Mouse (Mus musculus) heart, embryonic 13.5 days (tissue): ENCODE measurements around the gene Zfp712. TPM values are rescaled to one million over a fixed set of nuclear protein-coding genes. Genes with fewer than 3 reads are reported as not detected.
A peak's percentile ranks its signal among the peaks of the same experiment; 100 is the strongest.

Experiments used
- ATAC-seq: fragments of 200-750 bp; cut with Nextera tagmentation; 2 replicates; pipeline ENCODE4 v1.8.0; 2017; ENCODE audit warnings: moderate TSS enrichment; ENCODE audit not compliant: insufficient number of reproducible peaks, low FRiP score, low TSS enrichment; ENCODE audit errors: extremely low read depth
- H3K27ac ChIP-seq: fragments of 300-500 bp; sonication (generic); replicated peaks from 2 replicates; pipeline ENCODE4 v1.5.1; 2015; ENCODE audit warnings: moderate library complexity, mild to moderate bottlenecking, inconsistent platforms
- H3K27me3 ChIP-seq: fragments of 300-500 bp; sonication (generic); replicated peaks from 2 replicates; pipeline ENCODE4 v1.6.1; 2015; ENCODE audit warnings: mild to moderate bottlenecking, inconsistent platforms
- H3K36me3 ChIP-seq: fragments of 300-500 bp; sonication (generic); 2 replicates; pipeline ENCODE4 v1.6.1; 2015; ENCODE audit warnings: mild to moderate bottlenecking, inconsistent platforms
- H3K4me1 ChIP-seq: fragments of 300-500 bp; sonication (generic); 2 replicates; pipeline ENCODE4 v1.6.1; 2015; ENCODE audit warnings: inconsistent platforms
- H3K4me2 ChIP-seq: fragments of 300-500 bp; sonication (generic); 2 replicates; pipeline ENCODE4 v1.6.1; 2015; ENCODE audit warnings: inconsistent platforms, mild to moderate bottlenecking, moderate library complexity
- H3K4me3 ChIP-seq: fragments of 300-500 bp; sonication (generic); 2 replicates; pipeline ENCODE4 v1.5.1; 2015; ENCODE audit warnings: moderate library complexity, mild to moderate bottlenecking, inconsistent platforms
- H3K9ac ChIP-seq: fragments of 300-500 bp; sonication (generic); 2 replicates; pipeline ENCODE4 v1.6.1; 2015; ENCODE audit warnings: inconsistent platforms, mild to moderate bottlenecking, moderate library complexity
- H3K9me3 ChIP-seq: fragments of 300-500 bp; sonication (generic); 2 replicates; pipeline ENCODE4 v1.6.1; 2016; ENCODE audit warnings: inconsistent platforms
- WGBS: fragments of 180-500 bp; shearing (Covaris S2); methylation state at CpG from one replicate; pipeline ENCODE4 v1.1.7; 2015; ENCODE audit warnings: mixed read lengths; 5-methylcytosine and 5-hydroxymethylcytosine counted together
- polyA plus RNA-seq: library from polyadenylated mRNA; unstranded; fragments of >200 nt; fragmentation: Nextera tagmentation; extraction: Ambion mirVana; gene quantifications from 2 replicates; pipeline ENCODE4 v1.2.1, GENCODE M21; 2015

Gene Zfp712
- 2.1 and 2.3 TPM in 2 replicates for polyA plus RNA-seq

DNA sequence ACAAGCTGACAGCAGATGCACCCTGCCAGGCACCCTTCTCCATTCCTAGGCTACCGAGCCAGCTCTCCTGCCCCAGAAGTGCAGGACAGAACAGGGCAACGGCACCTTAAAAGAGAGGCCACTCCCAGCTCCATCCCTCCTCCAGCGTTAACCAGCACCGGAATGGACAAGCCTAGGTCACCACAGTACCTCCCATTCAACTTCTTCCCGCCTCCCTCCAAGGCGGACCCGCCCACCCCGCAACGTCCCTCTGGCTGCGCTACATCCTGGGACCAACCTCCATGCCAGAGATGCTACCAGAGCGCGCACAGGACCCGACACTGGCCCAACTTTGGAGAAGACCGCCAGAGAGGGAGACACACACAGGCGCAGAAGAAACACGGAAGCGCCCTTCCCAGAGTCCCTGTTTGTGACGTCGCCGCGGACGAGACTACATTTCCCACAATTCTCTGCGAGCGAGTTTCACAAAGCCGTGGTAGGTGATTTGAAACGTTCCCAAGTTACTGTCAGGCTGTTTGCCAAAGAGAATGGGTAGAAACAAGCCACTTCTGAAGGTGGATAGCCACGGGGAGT, at the start of gene Zfp712:
Zfp712 (minus strand) TSS at position 385 of the 573 bp plus-strand sequence.
- peak within 1 kb of the TSS; percentile 86 for H3K9ac ChIP-seq
- H3K27ac ChIP-seq: peak within 1 kb of the TSS; percentile 89
- no peaks in the 10 kb centered on the region; the same call in 1 of the 2 replicates for H3K9me3 ChIP-seq
- H3K36me3 ChIP-seq: no peaks in the 10 kb centered on the region
- WGBS: under 1% methylated on average over 27 of the region's 27 CpGs
- peaks cover 6% of the 10 kb centered on the region for H3K4me1 ChIP-seq
- peak within 1 kb of the TSS; percentile 92 for H3K4me2 ChIP-seq
- peak; percentile 98 for ATAC-seq
- peak within 1 kb of the TSS; percentile 79 for H3K4me3 ChIP-seq
- no peaks in the 10 kb centered on the region for H3K27me3 ChIP-seq

DNA sequence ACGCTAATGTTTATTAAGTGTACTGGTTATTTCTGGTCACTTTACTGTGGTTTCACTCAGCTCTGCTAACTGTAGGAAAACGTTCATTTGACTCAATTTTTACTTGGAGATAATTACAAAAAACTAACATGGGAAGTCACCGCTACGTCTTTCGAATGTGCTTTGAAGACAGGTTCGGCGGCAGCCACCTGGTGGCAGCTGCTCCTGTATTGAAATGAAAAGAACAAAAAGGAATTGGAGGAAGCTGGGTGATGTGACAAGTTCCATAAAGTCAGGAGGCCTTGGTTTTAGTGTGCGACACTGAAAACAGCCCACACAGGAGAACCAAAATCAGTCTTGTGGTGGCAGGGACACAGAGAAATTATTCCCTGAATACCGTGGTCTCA, 47.8 kb upstream of the Zfp712 start:
- 6% methylated on average over 9 of the region's 9 CpGs for WGBS
- H3K9ac ChIP-seq: peak overlapping the region; percentile 42

DNA sequence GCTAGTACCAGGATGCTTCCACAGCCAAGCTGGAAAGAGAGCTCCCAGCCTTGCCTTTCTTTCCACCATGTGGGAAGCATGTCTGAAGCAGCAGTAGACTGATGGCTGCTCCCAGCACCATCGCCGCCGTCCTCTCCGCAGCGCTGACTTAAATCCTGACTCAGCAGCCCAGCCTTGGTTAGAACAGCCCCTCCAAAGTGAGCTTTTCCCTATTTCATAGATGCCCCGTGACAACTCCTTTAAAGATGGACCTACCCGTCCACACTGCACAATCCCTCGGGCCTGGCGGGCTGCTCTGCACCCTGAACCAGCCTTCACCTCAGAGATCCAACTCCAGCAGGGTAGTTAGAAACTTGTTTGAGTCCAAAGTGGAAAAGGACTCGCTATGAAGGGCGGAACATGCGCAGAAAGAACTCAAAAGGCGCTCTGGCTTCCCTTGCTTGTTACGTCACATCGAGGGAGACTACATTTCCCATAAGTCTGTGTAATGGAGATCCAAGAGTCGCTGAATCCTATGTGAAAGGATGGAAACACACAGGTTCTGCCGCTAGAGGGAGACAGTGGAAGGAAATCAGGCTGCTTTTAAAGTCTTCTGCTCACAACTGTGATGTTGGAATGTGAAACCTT, 47.3 kb upstream of the Zfp712 start, which contains the start of gene Gm28557:
Gm28557 (minus strand) TSS at position 411 of the 627 bp plus-strand sequence.
- Histone ChIP-seq H3K27me3 (no peaks in the 10 kb centered on the region), H3K4me3 (peak within 1 kb of the TSS; percentile 80), H3K9me3 (no peaks in the 10 kb centered on the region; the same call in 1 of the 2 replicates), H3K27ac (peak within 1 kb of the TSS; percentile 96), H3K4me2 (peak within 1 kb of the TSS; percentile 86), H3K9ac (peak within 1 kb of the TSS; percentile 90), H3K4me1 (peaks cover 10% of the 10 kb centered on the region), H3K36me3 (peaks cover 13% of the 10 kb centered on the region)
- ATAC-seq: peak; percentile 91
- WGBS: 0% methylated on average over 17 of the region's 17 CpGs

More for the DNA sequence above, 47.8 kb upstream of the Zfp712 start:
- peak; percentile 38; the same call in 1 of the 2 replicates for ATAC-seq
- Histone ChIP-seq H3K9me3 (no peaks in the 10 kb centered on the region; the same call in 1 of the 2 replicates), H3K4me1 (peaks cover 10% of the 10 kb centered on the region), H3K4me3 (peak overlapping the region; percentile 80), H3K27me3 (no peaks in the 10 kb centered on the region), H3K27ac (peak overlapping the region; percentile 96), H3K36me3 (peaks cover 13% of the 10 kb centered on the region), H3K4me2 (peak overlapping the region; percentile 86)

DNA sequence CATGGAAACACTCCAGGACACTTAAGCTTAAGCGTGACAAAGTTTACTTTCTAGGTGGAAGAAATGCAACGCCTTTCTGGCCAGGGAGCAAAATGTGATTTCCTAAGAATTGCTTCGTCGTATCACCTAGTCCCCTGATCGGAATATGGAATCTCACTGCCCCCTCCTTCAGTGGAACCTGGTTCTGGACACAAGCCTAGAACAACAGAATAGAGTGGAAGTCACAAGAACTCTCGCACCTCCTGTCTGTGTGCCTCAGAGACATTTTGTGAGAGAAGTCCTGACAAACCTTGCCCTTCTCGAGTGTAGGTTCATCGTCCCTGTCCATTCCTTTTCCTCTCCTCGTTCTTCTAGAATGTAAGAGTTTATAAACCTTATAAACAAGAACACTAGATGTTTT, 46.7 kb upstream of the Zfp712 start:
- Histone ChIP-seq H3K27ac (peak overlapping the region; percentile 96), H3K36me3 (peaks cover 13% of the 10 kb centered on the region), H3K4me2 (peak overlapping the region; percentile 86), H3K9me3 (no peaks in the 10 kb centered on the region; the same call in 1 of the 2 replicates), H3K4me3 (peak overlapping the region; percentile 80), H3K4me1 (peaks cover 10% of the 10 kb centered on the region), H3K27me3 (no peaks in the 10 kb centered on the region), H3K9ac (peak overlapping the region; percentile 90)
- no peak for ATAC-seq
- 51% methylated on average over 9 of the region's 9 CpGs for WGBS

DNA sequence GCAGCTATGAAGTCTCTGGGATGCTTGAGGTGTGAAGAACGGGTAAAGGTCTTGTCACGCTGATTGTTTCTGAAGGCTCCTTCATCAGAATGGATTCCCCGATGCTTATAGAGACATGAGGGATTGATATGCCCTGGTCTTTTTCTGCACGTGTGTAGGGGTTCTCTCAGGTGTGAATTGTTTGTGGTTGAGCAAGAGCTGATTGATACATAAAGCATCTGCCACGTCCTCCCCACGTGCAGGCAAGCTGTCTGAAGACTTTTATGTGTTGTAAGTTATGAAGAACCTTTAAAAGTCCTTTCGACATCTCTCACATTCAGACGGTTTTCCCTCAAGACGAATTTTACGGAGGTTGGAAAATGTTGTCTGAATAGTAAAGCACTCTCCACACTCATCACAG, 36.9 kb upstream of the Zfp712 start, which contains the start of gene Zfp708:
Zfp708 (minus strand) TSS at position 101 of the 400 bp plus-strand sequence.
- no peaks in the 10 kb centered on the region for H3K9me3 ChIP-seq
- H3K36me3 ChIP-seq: peaks cover 47% of the 10 kb centered on the region
- H3K27me3 ChIP-seq: no peaks in the 10 kb centered on the region
- no peak within 1 kb of the TSS for H3K9ac ChIP-seq
- H3K4me2 ChIP-seq: no peak within 1 kb of the TSS
- no peaks in the 10 kb centered on the region for H3K4me1 ChIP-seq
- WGBS: 83% methylated on average over 10 of the region's 10 CpGs
- H3K27ac ChIP-seq: no peak within 1 kb of the TSS
- ATAC-seq: no peak
- no peak within 1 kb of the TSS for H3K4me3 ChIP-seq

DNA sequence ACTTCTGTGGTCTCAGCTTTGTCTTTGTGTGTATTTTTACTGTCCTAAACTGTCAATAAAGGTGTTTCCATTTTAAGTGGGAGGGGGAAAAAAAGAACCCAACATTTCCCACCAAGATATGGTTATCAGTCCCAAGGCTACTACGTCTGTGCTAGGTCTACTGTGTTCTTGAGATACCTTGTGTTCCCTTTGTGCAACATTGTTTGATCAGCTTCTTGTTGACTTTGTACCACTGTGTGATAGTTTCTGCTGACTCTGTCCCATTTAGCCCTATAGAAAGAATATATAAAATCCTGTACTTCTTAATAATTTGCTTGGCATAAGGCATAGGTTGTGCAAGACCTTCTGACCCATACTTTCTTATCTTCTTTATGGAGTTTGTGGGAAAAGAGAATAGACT, 29.2 kb upstream of the Zfp712 start:
- H3K36me3 ChIP-seq: 0 out of 2 replicates have a peak, but pooled peaks cover 9% of the 10 kb centered on the region
- H3K4me2 ChIP-seq: no peak overlapping the region
- no peaks in the 10 kb centered on the region for H3K27me3 ChIP-seq
- ATAC-seq: no peak
- 61% methylated on average over 1 of the region's 1 CpGs for WGBS
- no peak overlapping the region for H3K4me3 ChIP-seq
- H3K27ac ChIP-seq: no peak overlapping the region
- no peaks in the 10 kb centered on the region for H3K4me1 ChIP-seq
- no peak overlapping the region for H3K9ac ChIP-seq
- H3K9me3 ChIP-seq: no peaks in the 10 kb centered on the region

DNA sequence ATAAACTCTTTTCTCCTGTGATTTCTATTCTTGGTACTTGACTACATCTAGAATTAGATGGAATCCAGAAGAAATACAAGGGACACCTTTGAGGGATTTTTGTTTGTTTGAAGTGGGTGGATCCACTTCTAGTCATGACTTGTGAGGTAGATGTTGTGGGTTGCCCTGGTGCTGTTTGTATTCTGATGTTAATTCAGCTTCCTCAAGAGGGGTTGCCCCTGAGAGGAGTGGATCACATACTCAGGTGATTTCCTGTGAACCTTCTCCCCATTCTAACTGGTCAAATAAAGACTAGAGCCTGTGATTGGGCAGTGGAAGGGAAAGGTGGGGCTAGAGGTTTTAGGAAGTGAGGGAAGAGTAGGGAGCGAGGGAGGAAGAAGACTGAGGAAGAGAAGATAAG, 21.0 kb upstream of the Zfp712 start:
- peak overlapping the region; percentile 85 for H3K9ac ChIP-seq
- peak overlapping the region; percentile 90 for H3K27ac ChIP-seq
- H3K36me3 ChIP-seq: peaks cover 13% of the 10 kb centered on the region
- H3K9me3 ChIP-seq: no peaks in the 10 kb centered on the region
- H3K27me3 ChIP-seq: no peaks in the 10 kb centered on the region
- peak overlapping the region; percentile 68 for H3K4me3 ChIP-seq
- H3K4me1 ChIP-seq: peaks cover 12% of the 10 kb centered on the region
- WGBS: 72% methylated on average over 1 of the region's 1 CpGs
- peak overlapping the region; percentile 72 for H3K4me2 ChIP-seq
- no peak for ATAC-seq

DNA sequence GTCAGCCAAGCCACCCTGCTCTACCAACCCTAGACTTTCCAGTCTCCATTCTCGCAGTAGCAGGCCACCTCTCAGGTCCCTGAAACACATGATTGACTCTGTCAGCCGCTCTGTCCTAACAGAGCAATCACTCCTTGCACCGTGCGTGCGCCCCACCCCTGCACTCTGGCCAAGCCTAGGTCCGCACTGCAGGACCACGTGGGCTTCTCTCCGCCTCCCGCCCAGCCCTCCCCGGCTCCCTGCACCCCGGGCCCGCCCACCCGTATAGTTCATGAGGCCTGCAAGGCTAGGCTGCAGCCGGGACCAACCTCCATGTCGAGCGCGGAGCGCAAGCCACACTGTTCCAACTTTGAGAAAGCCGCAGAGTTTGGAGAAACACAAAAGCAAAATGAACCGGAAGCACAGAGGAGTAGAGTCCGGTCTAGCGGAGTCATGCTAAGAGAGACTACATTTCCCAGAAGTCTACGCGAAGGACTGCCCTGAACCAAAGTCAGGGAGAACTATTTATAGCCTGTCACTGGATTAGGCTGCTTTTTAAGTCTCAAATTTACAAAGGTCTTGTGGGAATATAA, 20.3 kb upstream of the Zfp712 start:
- Histone ChIP-seq H3K27me3 (no peaks in the 10 kb centered on the region), H3K36me3 (peaks cover 19% of the 10 kb centered on the region), H3K4me1 (peaks cover 12% of the 10 kb centered on the region), H3K4me3 (peak overlapping the region; percentile 68), H3K9ac (peak overlapping the region; percentile 85), H3K27ac (peak overlapping the region; percentile 90), H3K9me3 (no peaks in the 10 kb centered on the region), H3K4me2 (peak overlapping the region; percentile 72)
- peak; percentile 99 for ATAC-seq
- WGBS: under 1% methylated on average over 24 of the region's 24 CpGs

DNA sequence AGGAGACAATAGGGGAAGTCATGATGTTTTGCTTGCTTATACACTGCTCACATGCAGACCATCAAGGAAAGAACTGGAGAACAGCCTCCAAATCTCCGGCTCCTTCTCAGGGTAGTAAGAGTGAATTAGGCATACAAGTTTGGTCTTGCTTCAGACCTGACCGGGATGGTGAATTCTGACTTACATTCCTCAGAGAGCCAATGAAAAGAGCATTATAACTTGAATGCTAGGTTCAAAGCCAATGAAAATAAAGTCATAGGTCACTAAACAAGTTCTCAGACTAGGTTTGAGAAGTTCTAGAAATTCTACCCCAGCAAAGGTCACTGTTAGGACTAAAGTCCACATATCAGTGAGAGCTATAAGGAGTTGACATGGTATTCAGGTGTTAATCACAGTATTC, 16.3 kb upstream of the Zfp712 start:
- Histone ChIP-seq H3K9me3 (peaks cover 5% of the 10 kb centered on the region; the same call in 1 of the 2 replicates), H3K9ac (no peak overlapping the region), H3K36me3 (peaks cover 50% of the 10 kb centered on the region), H3K4me3 (no peak overlapping the region), H3K27ac (no peak overlapping the region), H3K27me3 (no peaks in the 10 kb centered on the region), H3K4me2 (no peak overlapping the region), H3K4me1 (peaks cover 12% of the 10 kb centered on the region)
- no peak for ATAC-seq
- WGBS: 92% methylated on average over 2 of the region's 2 CpGs

DNA sequence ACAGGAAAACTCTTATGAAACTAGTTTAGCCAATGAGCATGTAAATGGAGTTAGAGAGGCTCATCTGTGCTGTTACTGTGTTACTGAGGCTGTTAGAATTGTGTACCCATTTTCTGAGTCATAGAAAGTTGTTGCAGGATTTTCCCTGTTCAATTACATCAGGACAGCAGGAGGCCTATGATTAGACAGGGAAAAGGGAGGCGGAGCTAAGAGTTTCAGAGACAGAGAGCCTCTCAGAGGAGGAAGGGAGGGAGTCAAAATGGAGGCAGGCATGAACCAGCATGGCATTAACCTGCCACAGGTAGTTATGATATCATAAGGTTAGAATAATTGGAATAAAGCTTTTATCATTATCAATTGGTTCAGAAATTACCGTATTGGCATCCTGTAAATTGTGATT, 11.8 kb upstream of the Zfp712 start:
- no peak overlapping the region for H3K4me3 ChIP-seq
- no peaks in the 10 kb centered on the region for H3K4me1 ChIP-seq
- H3K27ac ChIP-seq: no peak overlapping the region
- ATAC-seq: no peak
- peaks cover 31% of the 10 kb centered on the region for H3K9me3 ChIP-seq
- 86% methylated on average over 2 of the region's 2 CpGs for WGBS
- peaks cover 75% of the 10 kb centered on the region for H3K36me3 ChIP-seq
- no peak overlapping the region for H3K4me2 ChIP-seq
- H3K27me3 ChIP-seq: no peaks in the 10 kb centered on the region
- no peak overlapping the region for H3K9ac ChIP-seq

DNA sequence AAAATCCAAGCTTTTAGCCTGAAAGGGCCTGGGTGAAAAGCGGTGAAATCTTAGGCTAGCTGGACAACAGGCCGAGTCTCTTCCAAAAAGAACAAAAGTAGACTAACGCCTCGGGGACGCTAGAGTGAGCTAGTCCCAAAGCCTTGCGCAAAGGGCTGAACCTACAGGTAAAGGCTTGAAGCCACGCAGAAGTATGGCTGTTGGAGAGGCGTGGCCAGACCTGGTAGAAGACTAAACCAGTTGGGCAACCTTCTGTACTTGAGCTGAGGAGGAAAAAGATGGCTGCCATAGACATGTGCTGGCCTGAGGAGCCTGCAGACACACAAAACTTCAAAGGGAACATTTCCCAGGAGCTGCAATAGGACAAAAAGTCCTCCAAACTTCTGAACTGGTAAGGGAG, 4.4 kb upstream of the Zfp712 start:
- 84% methylated on average over 8 of the region's 8 CpGs for WGBS
- Histone ChIP-seq H3K9ac (no peak overlapping the region), H3K36me3 (peaks cover 29% of the 10 kb centered on the region), H3K4me1 (peaks cover under 1% of the 10 kb centered on the region; the same call in 1 of the 2 replicates), H3K27me3 (no peaks in the 10 kb centered on the region), H3K4me2 (no peak overlapping the region), H3K27ac (no peak overlapping the region), H3K9me3 (peaks cover 20% of the 10 kb centered on the region), H3K4me3 (no peak overlapping the region)
- no peak for ATAC-seq
